Mouse (Mus musculus): ENCODE results near the gene Robo1.

The Robo1 gene

GRCm38 (mm10) chr16:72828381-72828780, 520.3 kb downstream of the Robo1 start:
- DNase-seq (ENCODE audit: low spot score): no peak

- no peak for DNase-seq (ENCODE audit: low spot score)
Observed at GRCm38 (mm10) chr16:72829530-72829929, 521.4 kb downstream of the Robo1 start.

- no peak for DNase-seq (ENCODE audit: low spot score)
Observed at GRCm38 (mm10) chr16:72830394-72831056, 522.4 kb downstream of the Robo1 start.

- DNase-seq (ENCODE audit: low spot score): no peak
Observed at GRCm38 (mm10) chr16:72834266-72834665, 526.2 kb downstream of the Robo1 start.

GRCm38 (mm10) chr16:72839031-72839430, 530.9 kb downstream of the Robo1 start:
- DNase-seq (ENCODE audit: low spot score): no peak

GRCm38 (mm10) chr16:72841066-72841465, 533.0 kb downstream of the Robo1 start:
- no peak for DNase-seq (ENCODE audit: low spot score)

- DNase-seq (ENCODE audit: low spot score): no peak
Observed at GRCm38 (mm10) chr16:72854101-72854500, 546.0 kb downstream of the Robo1 start.

- DNase-seq (ENCODE audit: low spot score): no peak
Observed at GRCm38 (mm10) chr16:72854809-72855503, 546.9 kb downstream of the Robo1 start.

- no peak for DNase-seq (ENCODE audit: low spot score)
Observed at GRCm38 (mm10) chr16:72861707-72862277, 553.7 kb downstream of the Robo1 start.

GRCm38 (mm10) chr16:72866011-72866410, 557.9 kb downstream of the Robo1 start:
- DNase-seq (ENCODE audit: low spot score): no peak

- no peak for DNase-seq (ENCODE audit: low spot score)
Observed at GRCm38 (mm10) chr16:72874934-72875732, 567.0 kb downstream of the Robo1 start.

GRCm38 (mm10) chr16:72888108-72888507, 580.0 kb downstream of the Robo1 start:
- DNase-seq (ENCODE audit: low spot score): no peak

GRCm38 (mm10) chr16:72889401-72889800, 581.3 kb downstream of the Robo1 start:
- DNase-seq (ENCODE audit: low spot score): no peak

GRCm38 (mm10) chr16:72897125-72897524, 589.0 kb downstream of the Robo1 start:
- DNase-seq (ENCODE audit: low spot score): no peak

GRCm38 (mm10) chr16:72908895-72909294, 600.8 kb downstream of the Robo1 start:
- DNase-seq (ENCODE audit: low spot score): no peak

GRCm38 (mm10) chr16:72913134-72913533, 605.0 kb downstream of the Robo1 start:
- no peak for DNase-seq (ENCODE audit: low spot score)

- DNase-seq (ENCODE audit: low spot score): no peak
Observed at GRCm38 (mm10) chr16:72914068-72914630, 606.0 kb downstream of the Robo1 start.

GRCm38 (mm10) chr16:72920013-72920412, 611.9 kb downstream of the Robo1 start:
- DNase-seq (ENCODE audit: low spot score): no peak

- DNase-seq (ENCODE audit: low spot score): no peak
Observed at GRCm38 (mm10) chr16:72924423-72925224, 616.5 kb downstream of the Robo1 start.

GRCm38 (mm10) chr16:72928525-72929122, 620.5 kb downstream of the Robo1 start:
- DNase-seq (ENCODE audit: low spot score): no peak

- no peak for DNase-seq (ENCODE audit: low spot score)
Observed at GRCm38 (mm10) chr16:72930871-72931270, 622.8 kb downstream of the Robo1 start.

Measured in adipocyte (in vitro differentiated cells).